Mouse (Mus musculus) embryonic facial prominence, embryonic 11.5 days (tissue): ENCODE measurements around the gene Rtf1. TPM values are rescaled to one million over a fixed set of nuclear protein-coding genes. Genes with fewer than 3 reads are reported as not detected.

Experiments used
- ATAC-seq: fragments of 200-750 bp; cut with Nextera tagmentation; replicated peaks from 2 replicates; pipeline ENCODE4 v1.8.0; 2017; ENCODE audit warnings: low read depth; ENCODE audit not compliant: insufficient number of reproducible peaks, low FRiP score, low TSS enrichment
- DNase-seq: peaks from one replicate; pipeline ENCODE4 v3.0.0-alpha.2; 2015; ENCODE audit warnings: low spot score
- H3K27ac ChIP-seq: fragments of 300-500 bp; sonication (generic); replicated peaks from 2 replicates; pipeline ENCODE4 v1.5.1; 2014; ENCODE audit warnings: mild to moderate bottlenecking, low read depth, low read length, control low read depth
- H3K27me3 ChIP-seq: fragments of 300-500 bp; sonication (generic); 2 replicates; pipeline ENCODE4 v1.6.1; 2014; ENCODE audit warnings: mild to moderate bottlenecking, low read length, moderate library complexity, mixed read lengths; ENCODE audit not compliant: control insufficient read depth, insufficient read depth
- H3K36me3 ChIP-seq: fragments of 300-500 bp; sonication (generic); replicated peaks from 2 replicates; pipeline ENCODE4 v1.6.1; 2014; ENCODE audit warnings: low read depth, mild to moderate bottlenecking, low read length, moderate library complexity, mixed read lengths; ENCODE audit not compliant: control insufficient read depth, insufficient read depth
- H3K4me1 ChIP-seq: fragments of 300-500 bp; sonication (generic); 2 replicates; pipeline ENCODE4 v1.6.1; 2014; ENCODE audit warnings: low read length, mixed read lengths; ENCODE audit not compliant: control insufficient read depth, insufficient read depth
- H3K4me2 ChIP-seq: fragments of 300-500 bp; sonication (generic); 2 replicates; pipeline ENCODE4 v1.6.1; 2014; ENCODE audit warnings: low read depth, mild to moderate bottlenecking, control low read depth, low read length, moderate library complexity
- H3K4me3 ChIP-seq: fragments of 300-500 bp; sonication (generic); 2 replicates; pipeline ENCODE4 v1.5.1; 2014; ENCODE audit warnings: low read depth, low read length, control low read depth
- H3K9ac ChIP-seq: fragments of 300-500 bp; sonication (generic); replicated peaks from 2 replicates; pipeline ENCODE4 v1.6.1; 2014; ENCODE audit warnings: mild to moderate bottlenecking, control low read depth, low read length
- H3K9me3 ChIP-seq: fragments of 300-500 bp; sonication (generic); replicated peaks from 2 replicates; pipeline ENCODE4 v1.6.1; 2016; ENCODE audit warnings: mild to moderate bottlenecking, low read length, inconsistent platforms, mixed read lengths; ENCODE audit not compliant: control insufficient read depth
- WGBS: fragments of 180-500 bp; shearing (Covaris S2); extraction: QIAGEN DNeasy Blood & Tissue Kit; methylation state at CpG from one replicate; pipeline ENCODE4 v1.1.7; 2014; 5-methylcytosine and 5-hydroxymethylcytosine counted together
- polyA plus RNA-seq: library from polyadenylated mRNA; unstranded; fragments of >200 nt; fragmentation: Nextera tagmentation; extraction: Ambion mirVana; gene quantifications from 2 replicates; pipeline ENCODE4 v1.2.1, GENCODE M21; 2014

Gene Rtf1
- polyA plus RNA-seq, 1 experiment from 2014 or later: 38.4 TPM

GRCm38 (mm10) chr2:119747554-119747953 is 72.7 kb downstream of the Rtf1 start:
- Histone ChIP-seq H3K4me2 (no peak overlapping the region), H3K4me3 (no peak overlapping the region), H3K36me3 (no peaks in the 10 kb centered on the region), H3K9ac (no peak overlapping the region), H3K9me3 (no peaks in the 10 kb centered on the region), H3K4me1 (peaks cover 14% of the 10 kb centered on the region), H3K27ac (no peak overlapping the region), H3K27me3 (peaks cover 35% of the 10 kb centered on the region)
- WGBS: 74% methylated on average over 7 of the region's 7 CpGs
- DNase-seq (no peak), ATAC-seq (no peak)

- H3K36me3 ChIP-seq: no peaks in the 10 kb centered on the region
- no peak overlapping the region for H3K4me3 ChIP-seq
- DNase-seq: no peak
- H3K4me1 ChIP-seq: peaks cover 6% of the 10 kb centered on the region
- WGBS: 75% methylated on average over 13 of the region's 13 CpGs
- no peaks in the 10 kb centered on the region for H3K9me3 ChIP-seq
- no peak overlapping the region for H3K4me2 ChIP-seq
- peaks cover 18% of the 10 kb centered on the region for H3K27me3 ChIP-seq
- H3K9ac ChIP-seq: no peak overlapping the region
- H3K27ac ChIP-seq: no peak overlapping the region
- no peak for ATAC-seq
Measured at GRCm38 (mm10) chr2:119749260-119749659, 74.4 kb downstream of the Rtf1 start.

GRCm38 (mm10) chr2:119757601-119758100 is 82.8 kb downstream of the Rtf1 start:
- Histone ChIP-seq H3K4me1 (peaks cover 4% of the 10 kb centered on the region), H3K4me3 (peak overlapping the region; percentile 51), H3K27me3 (peaks cover 47% of the 10 kb centered on the region), H3K9me3 (no peaks in the 10 kb centered on the region), H3K27ac (no peak overlapping the region), H3K4me2 (peak overlapping the region; percentile 97), H3K9ac (peak overlapping the region; percentile 48), H3K36me3 (no peaks in the 10 kb centered on the region)
- no peak for DNase-seq
- ATAC-seq: no peak; the same call in 1 of the 2 replicates
- WGBS: 2% methylated on average over 20 of the region's 31 CpGs

- Histone ChIP-seq H3K36me3 (no peaks in the 10 kb centered on the region), H3K27ac (no peak overlapping the region), H3K4me2 (peak overlapping the region; percentile 97), H3K4me1 (peaks cover 4% of the 10 kb centered on the region), H3K9me3 (no peaks in the 10 kb centered on the region), H3K9ac (peak overlapping the region; percentile 48), H3K27me3 (peaks cover 47% of the 10 kb centered on the region), H3K4me3 (peak overlapping the region; percentile 51)
- ATAC-seq (0 out of 2 replicates have a peak, but pooled peaks have one; percentile 54), DNase-seq (peak; percentile 35)
- under 1% methylated on average over 69 of the region's 77 CpGs for WGBS
Measured at GRCm38 (mm10) chr2:119758101-119758843, 83.4 kb downstream of the Rtf1 start.

- Histone ChIP-seq H3K4me1 (peaks cover 4% of the 10 kb centered on the region), H3K9me3 (no peaks in the 10 kb centered on the region), H3K4me3 (peak overlapping the region; percentile 51), H3K27me3 (peaks cover 47% of the 10 kb centered on the region), H3K4me2 (peak overlapping the region; percentile 97), H3K27ac (no peak overlapping the region), H3K36me3 (no peaks in the 10 kb centered on the region), H3K9ac (no peak overlapping the region)
- DNase-seq (peak; percentile 8), ATAC-seq (no peak)
- 5% methylated on average over 44 of the region's 44 CpGs for WGBS
Measured at GRCm38 (mm10) chr2:119758844-119759835, 84.3 kb downstream of the Rtf1 start.

GRCm38 (mm10) chr2:119760251-119760650 is 85.4 kb downstream of the Rtf1 start, which contains the start of gene Ltk:
Ltk (minus strand) TSS chr2:119760431.
- peaks cover 4% of the 10 kb centered on the region for H3K4me1 ChIP-seq
- no peak within 1 kb of the TSS for H3K27ac ChIP-seq
- H3K4me3 ChIP-seq: no peak within 1 kb of the TSS
- 11% methylated on average over 9 of the region's 9 CpGs for WGBS
- H3K36me3 ChIP-seq: no peaks in the 10 kb centered on the region
- H3K9me3 ChIP-seq: no peaks in the 10 kb centered on the region
- DNase-seq: no peak
- H3K4me2 ChIP-seq: no peak within 1 kb of the TSS
- ATAC-seq: no peak
- H3K9ac ChIP-seq: no peak within 1 kb of the TSS
- H3K27me3 ChIP-seq: peaks cover 43% of the 10 kb centered on the region

GRCm38 (mm10) chr2:119762276-119762675 is 87.4 kb downstream of the Rtf1 start:
- no peak overlapping the region for H3K4me2 ChIP-seq
- no peaks in the 10 kb centered on the region for H3K9me3 ChIP-seq
- DNase-seq (no peak), ATAC-seq (no peak)
- H3K4me1 ChIP-seq: peaks cover 4% of the 10 kb centered on the region
- H3K27ac ChIP-seq: no peak overlapping the region
- no peaks in the 10 kb centered on the region for H3K36me3 ChIP-seq
- WGBS: 67% methylated on average over 1 of the region's 1 CpGs
- peaks cover 36% of the 10 kb centered on the region for H3K27me3 ChIP-seq
- no peak overlapping the region for H3K9ac ChIP-seq
- H3K4me3 ChIP-seq: no peak overlapping the region
